Mouse (Mus musculus) lung, postnatal 4 days (tissue): Measurements from ENCODE around the gene Armc2.

Experiments used
- DNase-seq, 2 experiments: peaks; one replicate each; pipeline ENCODE4 v3.0.0; 2021

Gene Armc2

GRCm38 (mm10) chr10:41896425-41896824 is 121.8 kb downstream of the Armc2 start:
- DNase-seq: no peak

- DNase-seq: no peak
Observed at GRCm38 (mm10) chr10:41893433-41894411, 124.5 kb downstream of the Armc2 start.

DNA sequence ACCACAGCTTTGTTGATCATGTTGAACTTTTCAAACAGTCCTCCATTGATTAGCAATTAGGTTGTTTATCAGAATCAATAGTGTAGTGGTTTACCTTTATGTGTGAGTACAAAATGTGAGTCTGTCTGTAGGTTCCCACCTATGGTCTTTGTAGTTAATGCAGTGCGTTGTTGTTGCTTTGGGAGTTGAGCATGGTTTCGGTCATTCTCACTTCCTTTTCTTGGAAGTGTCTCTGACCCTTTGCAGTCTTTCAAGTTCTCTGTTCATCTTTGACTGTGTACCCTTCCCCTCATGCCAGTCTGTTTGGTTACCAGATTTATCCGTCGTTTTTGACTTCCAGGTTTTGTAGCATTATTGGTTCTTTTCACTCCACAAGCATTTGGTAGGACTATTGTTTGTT is 126.9 kb downstream of the Armc2 start:
- no peak for DNase-seq

DNA sequence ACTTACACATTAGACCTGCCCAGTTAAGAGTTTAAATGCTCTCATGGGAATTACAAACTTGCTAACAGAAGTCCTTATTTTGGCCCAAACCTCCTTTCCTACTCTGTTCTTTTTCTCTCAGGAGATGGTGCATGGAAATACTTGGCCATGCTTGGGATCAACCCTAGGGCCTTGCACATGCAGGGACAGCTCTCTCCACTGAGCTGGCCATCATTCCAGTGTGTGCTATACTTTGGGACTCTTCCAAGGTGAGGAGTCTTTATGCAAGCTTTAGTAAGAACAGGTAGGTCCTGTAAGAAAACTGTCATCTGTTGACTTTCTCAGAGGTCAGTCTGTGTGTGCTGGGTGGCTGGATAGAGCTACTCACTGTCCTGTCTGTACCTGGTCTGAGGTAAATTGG is 127.7 kb downstream of the Armc2 start:
- DNase-seq: no peak

DNA sequence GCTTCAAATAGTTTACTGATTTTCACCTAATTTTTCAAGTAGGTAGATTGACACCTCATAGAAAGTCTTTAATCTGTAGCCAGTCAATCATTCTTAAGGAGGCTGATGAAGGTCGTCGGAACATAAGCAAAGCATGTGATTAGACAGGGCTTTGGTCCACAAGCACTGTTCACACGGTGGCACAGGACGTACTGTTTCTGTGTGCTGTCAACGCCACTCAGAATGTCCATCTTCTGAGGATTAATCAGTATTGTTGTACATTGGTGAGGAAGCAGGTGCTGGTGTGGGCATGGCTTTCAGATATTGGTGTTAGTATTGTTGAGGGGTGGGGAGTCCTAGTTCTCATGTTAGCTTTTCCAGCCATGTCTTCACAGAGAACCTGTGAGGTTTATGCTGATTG is 128.7 kb downstream of the Armc2 start:
- no peak for DNase-seq

DNA sequence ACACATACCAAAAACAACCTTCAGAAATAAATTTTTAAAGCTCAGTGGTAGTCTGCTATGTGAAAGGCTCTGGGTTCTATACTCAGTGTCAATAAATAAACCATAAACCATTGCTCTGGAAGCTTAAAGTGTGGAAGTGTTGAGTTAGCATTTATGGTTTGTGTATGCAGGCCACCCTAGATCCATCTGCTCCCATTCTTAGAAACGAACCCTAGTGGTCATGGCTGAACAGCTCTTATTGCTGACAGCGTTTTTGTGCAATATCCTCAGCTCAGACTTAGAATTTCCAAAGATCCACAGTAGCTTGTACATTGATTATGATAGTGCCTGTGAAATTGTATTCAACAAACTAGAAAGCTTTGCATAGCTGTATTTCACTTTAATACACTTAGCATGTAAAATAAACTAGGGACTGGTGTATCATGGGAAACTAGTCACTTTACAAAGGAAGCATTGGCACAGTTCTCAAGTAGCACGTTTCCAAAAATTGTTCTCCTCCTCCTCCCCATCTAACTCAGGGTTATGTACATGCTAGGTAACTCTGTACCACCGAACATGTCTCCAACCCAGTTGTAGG is 129.8 kb downstream of the Armc2 start:
- DNase-seq: no peak

DNA sequence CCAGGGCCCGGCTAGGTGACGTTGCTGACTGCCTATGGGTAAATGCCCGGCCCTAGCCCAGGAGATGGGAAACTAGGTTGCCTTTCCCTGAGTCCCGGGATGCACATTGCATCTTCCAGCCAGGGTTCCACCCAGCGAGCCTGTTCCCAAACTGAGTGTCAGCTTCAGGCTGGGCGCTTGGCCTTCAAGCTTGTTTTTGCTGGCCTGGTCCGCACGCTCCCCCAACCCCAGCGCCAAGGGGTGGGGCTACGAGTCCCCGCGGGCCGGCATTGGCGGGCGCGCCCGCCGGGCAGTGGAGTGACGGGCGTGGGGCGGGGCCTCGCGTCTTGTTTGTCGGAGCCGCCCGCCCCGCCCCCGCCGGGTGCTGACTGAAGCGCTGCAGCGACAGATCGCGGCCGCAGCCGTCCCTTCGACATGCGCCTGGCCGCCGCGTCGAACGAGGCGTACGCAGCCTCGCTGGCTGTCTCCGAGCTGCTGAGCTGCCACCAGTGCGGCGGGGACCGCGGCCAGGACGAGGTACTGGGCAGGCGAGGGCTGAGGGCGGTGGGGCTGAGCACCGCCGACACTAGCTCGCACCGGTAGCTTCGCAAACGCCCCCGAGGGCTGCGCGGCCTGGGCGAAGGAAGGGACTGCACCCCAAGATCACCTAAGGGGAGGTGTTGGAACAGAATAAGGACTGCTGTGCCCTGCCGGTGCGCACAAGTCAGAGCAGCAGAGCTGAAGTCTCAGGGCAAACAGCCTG is 131.0 kb downstream of the Armc2 start:
- peak; percentile 95 to 97 for DNase-seq

- DNase-seq: peak; percentile 21 to 44
Observed at GRCm38 (mm10) chr10:41883741-41884575, 134.3 kb downstream of the Armc2 start.

DNA sequence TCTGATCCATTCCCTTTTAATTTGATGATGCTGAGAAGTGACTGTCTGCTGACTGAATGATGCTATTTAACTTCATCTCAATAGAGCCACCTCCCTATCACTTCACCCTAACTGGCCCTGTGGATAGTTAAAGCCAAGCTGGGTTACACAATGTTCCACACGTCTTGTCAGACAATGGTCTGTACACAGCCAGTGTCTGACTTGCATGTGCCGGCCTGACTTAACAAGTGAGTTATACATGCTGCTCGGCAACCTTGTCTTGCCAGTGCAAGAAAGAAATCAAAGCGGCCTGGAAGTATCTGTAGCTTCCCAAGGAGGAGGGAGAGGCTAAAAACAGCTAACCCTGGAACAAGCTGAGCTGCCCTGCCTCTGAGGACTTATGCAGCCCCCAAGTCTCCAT is 136.8 kb downstream of the Armc2 start:
- no peak for DNase-seq

DNA sequence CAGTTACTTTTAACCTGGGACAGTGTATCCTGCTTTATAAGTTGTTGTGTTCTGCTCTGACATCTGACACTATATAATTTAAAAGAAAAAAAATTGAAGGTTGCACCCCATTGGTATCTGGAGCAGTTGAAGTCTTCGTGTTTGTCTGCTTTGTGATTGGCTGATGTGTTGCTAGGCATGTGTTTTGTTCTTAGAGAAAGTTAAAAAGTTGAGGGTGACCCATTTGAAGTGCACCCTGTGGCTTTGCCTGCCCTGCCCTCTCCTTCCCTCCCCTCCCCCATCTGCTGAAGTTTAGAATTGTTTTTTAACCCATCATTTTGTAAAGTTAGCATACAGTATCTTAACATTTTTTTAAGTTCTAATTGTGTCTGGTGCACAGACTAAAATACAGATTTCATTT is 137.5 kb downstream of the Armc2 start:
- DNase-seq: no peak

GRCm38 (mm10) chr10:41880206-41880605 is 138.0 kb downstream of the Armc2 start:
- no peak for DNase-seq

- DNase-seq: no peak
Observed at GRCm38 (mm10) chr10:41879675-41880074, 138.6 kb downstream of the Armc2 start.

DNA sequence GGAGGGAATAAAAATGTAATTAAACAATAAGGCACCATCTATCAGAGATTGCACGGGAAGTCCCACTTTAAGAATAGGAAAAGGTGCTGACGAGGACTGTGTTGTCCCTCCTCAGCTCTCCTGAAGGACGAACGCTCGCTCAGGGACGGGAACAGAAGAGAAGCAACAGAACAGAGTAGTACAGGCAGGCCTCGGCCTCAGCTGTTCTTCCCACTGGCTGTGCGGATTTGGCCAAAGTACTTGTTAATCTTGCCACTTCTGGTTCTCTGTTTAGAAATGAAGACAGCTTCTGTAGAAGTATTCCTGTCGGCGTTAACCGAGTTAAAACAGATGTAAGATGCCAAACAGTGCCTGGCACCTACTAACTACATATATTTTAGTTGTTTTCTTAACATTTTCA is 139.9 kb downstream of the Armc2 start:
- no peak for DNase-seq

DNA sequence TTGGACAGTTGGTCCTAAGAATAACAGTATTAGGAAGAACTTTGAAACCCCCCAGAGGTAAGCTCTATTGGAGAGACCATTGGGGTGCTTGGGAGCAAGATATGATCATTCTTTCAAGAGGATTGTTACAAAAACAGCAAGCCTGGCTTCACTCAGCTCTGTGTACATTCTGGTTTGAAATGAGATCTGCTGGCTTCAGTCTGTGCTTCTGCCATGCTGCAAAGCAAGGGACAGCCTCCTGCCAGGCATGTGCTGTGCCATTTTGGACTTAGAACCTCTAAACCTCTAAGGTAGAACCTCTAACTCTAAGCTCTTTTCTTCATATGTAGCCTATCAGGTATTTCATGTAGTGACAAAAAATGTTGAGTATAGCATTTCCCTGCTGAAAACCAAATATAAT is 142.6 kb downstream of the Armc2 start:
- DNase-seq: no peak

- no peak for DNase-seq
Observed at GRCm38 (mm10) chr10:41871564-41871963, 146.7 kb downstream of the Armc2 start.

DNA sequence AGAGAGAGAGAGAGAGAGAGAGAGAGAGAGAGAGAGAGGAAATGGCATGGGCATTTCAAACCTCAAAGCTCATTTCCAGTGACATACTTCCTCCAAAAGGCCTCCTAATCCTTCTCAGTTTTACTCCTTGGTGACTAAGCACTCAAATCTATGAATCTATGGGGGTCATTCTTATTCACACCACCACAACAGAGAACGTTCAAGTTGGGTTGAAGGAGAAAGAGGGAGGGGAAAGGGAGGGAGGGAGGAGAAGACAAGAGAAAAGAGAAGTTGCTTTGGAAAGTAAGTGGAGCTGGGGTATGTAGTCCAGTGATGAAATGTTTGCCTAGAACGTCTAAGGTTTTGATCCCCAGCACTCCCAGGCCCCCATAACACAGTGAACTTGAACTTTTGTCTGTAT is 148.1 kb downstream of the Armc2 start:
- DNase-seq: no peak

- no peak for DNase-seq
Observed at GRCm38 (mm10) chr10:41867956-41868355, 150.3 kb downstream of the Armc2 start.

- DNase-seq: no peak
Observed at GRCm38 (mm10) chr10:41866838-41867154, 151.4 kb downstream of the Armc2 start.

DNA sequence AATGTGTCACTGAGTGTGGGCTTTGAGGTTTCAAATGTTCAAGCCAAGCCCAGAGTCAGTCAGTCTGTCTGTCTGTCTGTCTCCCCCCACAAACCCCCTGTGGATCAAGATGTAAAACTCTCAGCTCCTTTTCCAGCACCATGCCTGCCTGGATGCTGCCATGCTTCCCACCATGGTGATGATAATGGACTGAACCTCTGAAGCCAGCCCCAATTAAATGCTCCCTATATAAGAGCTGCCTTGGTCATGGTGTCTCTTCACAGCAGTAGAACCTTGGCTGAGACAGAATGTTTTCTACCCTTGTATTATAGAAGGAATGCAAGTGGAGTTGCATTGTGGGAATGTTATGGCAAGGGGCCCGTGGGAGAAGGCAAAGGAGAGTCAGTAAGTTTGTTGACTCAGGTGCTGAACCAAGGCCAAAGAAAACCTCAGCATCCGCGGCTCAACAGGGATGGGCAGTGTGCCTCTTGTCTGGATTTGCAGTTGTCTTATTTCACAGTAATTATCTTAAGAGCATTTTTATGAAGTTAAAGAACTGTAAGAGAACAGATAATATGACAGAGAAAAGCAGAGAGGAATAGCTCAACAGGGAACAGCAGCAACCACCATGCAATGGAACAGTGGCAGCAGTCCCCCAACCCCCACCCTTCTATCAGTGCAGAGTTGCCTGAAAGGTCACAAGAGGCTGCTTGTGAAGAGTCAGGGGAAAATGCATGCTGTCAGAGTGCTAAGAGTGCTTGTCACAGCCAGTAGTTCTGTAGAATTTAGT is 152.0 kb downstream of the Armc2 start:
- no peak for DNase-seq
